Mouse (Mus musculus): ENCODE data around the gene Olfr283. TPM values are rescaled to one million over a fixed set of nuclear protein-coding genes. Genes with fewer than 3 reads are reported as not detected.

Olfr283 gene
- total and polyA plus RNA-seq, 3 experiments: 0.11 to 0.46 TPM; not detected in 1

GRCm38 (mm10) chr15:98424326-98424725 is 43.6 kb upstream of the Olfr283 start:
- no peaks in the 10 kb centered on the region for H3K9me3 ChIP-seq (replicated peaks; ENCODE audit: insufficient read depth, low read length)
- no peak overlapping the region for H3K4me3 ChIP-seq (ENCODE audit: control insufficient read depth in 1 of 2, insufficient read depth in 1 of 2, low read depth in 2 of 2, low read length in 2 of 2)
- no peaks in the 10 kb centered on the region for H3K79me2 ChIP-seq (ENCODE audit: control insufficient read depth, insufficient read depth, low read length, poor library complexity)
- H3K27ac ChIP-seq (ENCODE audit: control insufficient read depth, low read depth, low read length): no peak overlapping the region
- H3K36me3 ChIP-seq (ENCODE audit: control insufficient read depth in 1 of 2, insufficient read depth in 2 of 2, low read length in 2 of 2): no peaks in the 10 kb centered on the region
- peaks cover 39 to 71% of the 10 kb centered on the region in 2 experiments for H3K27me3 ChIP-seq (ENCODE audit: control insufficient read depth in 1 of 2, insufficient read depth in 2 of 2, low read length in 2 of 2)
- TF ChIP-seq ELF1 (IDR thresholded peaks at IDR 0.05; ENCODE audit: low read depth, low read length) (no peak), MEF2A (IDR thresholded peaks at IDR 0.05; ENCODE audit: extremely low read depth, insufficient replicate concordance, low read depth, low read length, poor library complexity, severe bottlenecking) (no peak), MYC (IDR thresholded peaks at IDR 0.05; ENCODE audit: low read depth, low read length) (no peak), GATA1 (IDR thresholded peaks at IDR 0.05; ENCODE audit: low read depth, low read length) (no peak), BHLHE40 (IDR thresholded peaks at IDR 0.05; ENCODE audit: borderline replicate concordance, low read depth, low read length) (no peak), POLR2AphosphoS5 (IDR thresholded peaks at IDR 0.05; ENCODE audit: borderline replicate concordance, low read depth, low read length) (no peak), MAZ (IDR thresholded peaks at IDR 0.05; ENCODE audit: low read depth, low read length) (no peak), RAD21 (IDR thresholded peaks at IDR 0.05; ENCODE audit: low read depth, low read length) (no peak)
- DNase-seq (ENCODE audit: low read depth, low spot score): no peak
- no peaks in the 10 kb centered on the region for H3K4me1 ChIP-seq (ENCODE audit: control insufficient read depth in 1 of 2, insufficient read depth in 2 of 2, low read length in 2 of 2)
- no peak overlapping the region for H3K9ac ChIP-seq (ENCODE audit: control insufficient read depth, low read depth, low read length, poor library complexity, severe bottlenecking)

- peaks cover 32 to 38% of the 10 kb centered on the region in 2 experiments for H3K27me3 ChIP-seq (ENCODE audit: control insufficient read depth in 1 of 2, insufficient read depth in 2 of 2, low read length in 2 of 2)
- peaks cover 0 to 3% of the 10 kb centered on the region in 2 experiments; a peak in 2 of 4 replicates for H3K36me3 ChIP-seq (ENCODE audit: control insufficient read depth in 1 of 2, insufficient read depth in 2 of 2, low read length in 2 of 2)
- DNase-seq (ENCODE audit: low read depth, low spot score): no peak
- H3K4me1 ChIP-seq (ENCODE audit: control insufficient read depth in 1 of 2, insufficient read depth in 2 of 2, low read length in 2 of 2): peaks cover 0 to 12% of the 10 kb centered on the region in 2 experiments; a peak in 2 of 4 replicates
- no peaks in the 10 kb centered on the region for H3K9me3 ChIP-seq (replicated peaks; ENCODE audit: insufficient read depth, low read length)
- no peak overlapping the region for H3K9ac ChIP-seq (ENCODE audit: control insufficient read depth, low read depth, low read length, poor library complexity, severe bottlenecking)
- no peaks in the 10 kb centered on the region for H3K79me2 ChIP-seq (ENCODE audit: control insufficient read depth, insufficient read depth, low read length, poor library complexity)
- H3K4me3 ChIP-seq (ENCODE audit: control insufficient read depth in 1 of 2, insufficient read depth in 1 of 2, low read depth in 2 of 2, low read length in 2 of 2): no peak overlapping the region
- TF ChIP-seq ZMIZ1 (IDR thresholded peaks at IDR 0.05; ENCODE audit: low read depth, low read length) (no peak), GABPA (IDR thresholded peaks at IDR 0.05; ENCODE audit: low read depth, low read length) (no peak)
- no peak overlapping the region for H3K27ac ChIP-seq (ENCODE audit: control insufficient read depth, low read depth, low read length)
Observed at GRCm38 (mm10) chr15:98420897-98421296, 40.2 kb upstream of the Olfr283 start.

- Histone ChIP-seq H3K27me3 (ENCODE audit: control insufficient read depth in 1 of 2, insufficient read depth in 2 of 2, low read length in 2 of 2) (peaks cover 17 to 18% of the 10 kb centered on the region in 2 experiments), H3K4me1 (ENCODE audit: control insufficient read depth in 1 of 2, insufficient read depth in 2 of 2, low read length in 2 of 2) (peaks cover 0 to 15% of the 10 kb centered on the region in 2 experiments; a peak in 2 of 4 replicates), H3K36me3 (ENCODE audit: control insufficient read depth in 1 of 2, insufficient read depth in 2 of 2, low read length in 2 of 2) (peaks cover 0 to 6% of the 10 kb centered on the region in 2 experiments; a peak in 2 of 4 replicates), H3K9me3 (replicated peaks; ENCODE audit: insufficient read depth, low read length) (no peaks in the 10 kb centered on the region), H3K27ac (ENCODE audit: control insufficient read depth, low read depth, low read length) (no peak overlapping the region), H3K79me2 (ENCODE audit: control insufficient read depth, insufficient read depth, low read length, poor library complexity) (no peaks in the 10 kb centered on the region), H3K4me3 (ENCODE audit: control insufficient read depth in 1 of 2, insufficient read depth in 1 of 2, low read depth in 2 of 2, low read length in 2 of 2) (no peak overlapping the region), H3K9ac (ENCODE audit: control insufficient read depth, low read depth, low read length, poor library complexity, severe bottlenecking) (no peak overlapping the region)
- TF ChIP-seq HCFC1 (IDR thresholded peaks at IDR 0.05; ENCODE audit: low read depth, low read length) (no peak), CHD2 (IDR thresholded peaks at IDR 0.05; ENCODE audit: low read length) (no peak), ETS1 (IDR thresholded peaks at IDR 0.05; ENCODE audit: low read depth, low read length) (no peak), GABPA (IDR thresholded peaks at IDR 0.05; ENCODE audit: low read depth, low read length) (no peak), MXI1 (IDR thresholded peaks at IDR 0.05; ENCODE audit: low read depth, low read length) (no peak), NRF1 (IDR thresholded peaks at IDR 0.05; ENCODE audit: insufficient read depth, low read depth, low read length, poor library complexity, severe bottlenecking) (no peak), POLR2AphosphoS2 (IDR thresholded peaks at IDR 0.05; ENCODE audit: low read length) (no peak), CHD1 (IDR thresholded peaks at IDR 0.05; ENCODE audit: low read depth, low read length) (no peak)
- no peak for DNase-seq (ENCODE audit: low read depth, low spot score)
Observed at GRCm38 (mm10) chr15:98418096-98418495, 37.4 kb upstream of the Olfr283 start.
